Mouse (Mus musculus) large intestine, adult 2 months (tissue): ENCODE data around the gene Vmn2r84. TPM values are rescaled to one million over a fixed set of nuclear protein-coding genes. Genes with fewer than 3 reads are reported as not detected.

ENCODE experiments used
- polyA plus RNA-seq: library from polyadenylated mRNA; depleted of rRNA; stranded (reverse); fragments of >200 nt; gene quantifications from 2 replicates; pipeline ENCODE4 v1.2.3, GENCODE M21; 2012; rRNA removed

The Vmn2r84 gene
- polyA plus RNA-seq, 1 experiment = not detected

Other genes with a start within 250 kb of the Vmn2r84 start
- not detected in 2 replicates for gene Olfr825, start 227.6 kb downstream of the Vmn2r84 start, polyA plus RNA-seq
- not detected in 2 replicates for gene Olfr826, start 210.1 kb downstream of the Vmn2r84 start, polyA plus RNA-seq
- not detected in 2 replicates for gene Olfr827, start 179.9 kb downstream of the Vmn2r84 start, polyA plus RNA-seq
- not detected in 2 replicates for gene Neurod4, start 114.1 kb downstream of the Vmn2r84 start, polyA plus RNA-seq
- 1.3 and 1.7 TPM in 2 replicates for gene Tespa1, start 71.5 kb downstream of the Vmn2r84 start, polyA plus RNA-seq
- not detected in 2 replicates for gene Vmn2r85, start 35.4 kb upstream of the Vmn2r84 start, polyA plus RNA-seq
- gene Vmn2r86, start 61.7 kb upstream of the Vmn2r84 start, polyA plus RNA-seq = not detected in 2 replicates
- gene Vmn2r87, start 103.1 kb upstream of the Vmn2r84 start, polyA plus RNA-seq = not detected in 2 replicates